Mouse (Mus musculus): ENCODE results near the gene Cdk19.

The Cdk19 gene

DNA sequence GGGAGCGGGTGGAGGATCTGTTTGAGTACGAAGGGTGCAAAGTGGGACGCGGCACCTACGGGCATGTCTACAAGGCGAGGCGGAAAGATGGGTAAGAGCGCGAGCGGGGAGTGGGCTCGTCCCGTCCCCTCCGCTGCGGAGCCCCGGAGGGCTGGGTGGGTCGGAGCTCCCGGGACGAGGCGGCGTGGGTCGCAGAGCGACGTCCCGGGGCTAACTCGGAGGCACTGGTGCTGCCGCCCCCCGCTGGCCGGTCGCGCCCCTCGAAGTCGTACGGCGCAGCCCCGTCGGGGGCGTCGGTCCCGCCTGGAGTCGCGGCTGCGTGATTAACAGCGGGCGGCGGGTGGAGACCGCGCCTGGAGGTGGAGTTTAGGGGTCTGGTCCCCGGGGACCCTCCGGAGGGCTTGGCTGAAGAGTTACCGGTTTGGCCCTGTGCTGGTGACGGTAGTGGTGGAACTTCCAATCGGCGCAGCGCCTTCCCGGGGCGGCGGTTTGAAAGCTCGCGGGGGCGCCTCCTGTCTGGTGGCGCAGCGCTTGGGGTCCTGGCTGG lies 10.3 kb downstream of the Cdk19 start:
- peak; percentile 76 for DNase-seq

DNA sequence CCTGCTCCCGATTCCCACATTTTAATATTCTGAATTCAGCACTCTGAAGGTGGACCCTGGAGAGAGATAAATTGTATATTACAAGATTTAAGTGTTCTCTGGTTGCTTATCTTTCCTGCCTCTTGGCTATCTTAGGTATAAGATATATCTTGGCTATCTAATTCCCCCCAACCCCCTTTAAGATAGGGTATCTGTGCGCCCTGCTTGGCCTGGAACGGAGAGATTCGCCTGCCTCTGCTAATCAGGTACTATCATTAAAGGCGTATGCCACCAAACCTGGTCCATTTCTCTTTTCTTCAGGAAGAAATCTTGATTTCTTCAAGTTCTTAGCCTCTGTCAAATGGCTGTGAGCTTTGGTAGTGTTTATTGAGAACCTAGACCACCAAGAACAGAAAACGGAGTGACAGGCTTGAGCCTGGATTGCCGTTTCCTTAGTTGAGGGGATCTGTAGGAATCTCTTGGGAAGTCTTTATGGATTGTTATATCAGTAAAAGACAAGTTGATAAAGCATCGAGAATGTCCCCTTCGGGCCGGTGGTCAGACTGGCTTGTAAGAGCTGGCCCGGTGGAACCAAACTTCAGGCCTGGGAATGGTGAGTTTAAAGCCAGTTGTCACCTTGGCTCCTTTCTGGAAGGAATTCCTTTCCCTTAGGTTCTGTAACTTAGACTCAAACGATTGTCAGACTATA lies 11.0 kb downstream of the Cdk19 start:
- DNase-seq: no peak

DNA sequence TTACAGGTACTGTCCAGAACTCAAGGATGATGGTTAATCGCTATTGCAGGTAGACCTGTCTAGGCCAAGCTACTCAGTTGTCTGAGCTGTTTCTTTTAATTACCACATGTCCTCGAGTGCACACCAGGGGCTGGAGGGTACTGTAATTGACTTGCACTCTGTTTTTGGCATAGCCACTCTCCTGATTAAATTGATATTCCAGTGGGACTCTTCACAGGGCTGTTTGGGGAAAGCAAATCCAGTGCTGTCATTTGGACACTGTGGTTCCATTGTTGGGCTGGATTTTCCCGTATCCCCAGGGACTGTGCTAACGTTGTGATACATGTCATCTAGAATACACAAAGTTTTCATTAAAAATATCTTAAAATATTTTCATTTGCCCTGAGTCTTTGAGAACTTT lies 11.8 kb downstream of the Cdk19 start:
- DNase-seq: no peak

DNA sequence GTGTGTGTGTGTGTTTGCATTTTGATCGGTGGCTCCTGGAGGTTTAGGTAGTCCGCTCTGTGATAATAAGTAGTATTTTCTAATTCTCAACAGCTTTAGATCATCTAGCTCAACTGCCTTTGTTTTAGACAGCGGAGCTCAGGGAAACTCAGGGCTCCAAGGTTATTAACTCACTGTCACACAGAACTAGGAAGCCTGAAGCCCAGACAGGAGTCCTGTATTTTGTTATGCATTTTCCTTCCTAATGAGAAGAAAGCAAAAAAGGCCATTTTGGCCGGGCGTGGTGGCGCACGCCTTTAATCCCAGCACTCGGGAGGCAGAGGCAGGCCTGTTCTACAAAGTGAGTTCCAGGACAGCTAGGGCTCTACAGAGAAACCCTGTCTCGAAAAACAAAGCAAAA lies 14.7 kb downstream of the Cdk19 start:
- DNase-seq: no peak

- no peak for DNase-seq
These were observed 15.2 kb downstream of the Cdk19 start for GRCm38 (mm10) chr10:40354556-40354955.

DNA sequence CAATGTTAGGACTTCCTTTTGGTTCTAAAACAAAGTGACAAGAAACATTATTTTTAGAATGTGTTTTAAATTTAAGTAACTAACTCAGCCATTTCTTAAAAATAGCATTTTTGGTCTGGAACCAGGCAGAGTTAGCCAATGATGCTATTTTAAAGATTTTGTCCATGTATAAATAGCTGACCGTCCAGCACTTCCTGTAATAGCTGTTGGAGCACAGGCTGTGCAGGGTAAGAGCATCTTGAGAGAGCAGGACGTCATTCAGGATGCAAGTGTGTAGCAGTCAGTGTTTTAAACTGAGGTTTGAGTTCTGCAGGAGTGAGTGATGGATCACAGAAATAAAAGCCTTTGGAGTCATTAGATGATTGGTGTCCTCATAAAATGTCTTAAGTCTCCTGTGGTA lies 18.8 kb downstream of the Cdk19 start:
- DNase-seq: no peak

DNA sequence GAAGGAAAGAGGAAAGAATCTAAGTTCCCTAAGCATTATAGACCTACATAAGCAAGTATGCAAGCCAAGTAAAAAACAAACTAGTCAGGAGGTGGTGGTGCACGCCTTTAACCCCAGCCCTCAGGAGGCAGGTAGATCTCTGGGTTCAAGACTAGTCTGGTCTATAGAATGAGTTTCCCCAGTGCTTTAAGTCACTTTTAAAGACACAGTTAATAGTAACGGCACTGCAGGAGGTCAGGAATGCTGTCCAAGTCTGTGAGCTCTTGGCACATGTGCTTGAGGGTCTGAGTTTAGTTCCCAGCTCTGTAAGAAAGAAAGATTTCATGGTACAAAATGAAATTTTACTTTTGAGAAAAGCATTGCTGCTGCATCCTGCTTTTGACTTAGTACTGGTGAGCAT lies 19.8 kb downstream of the Cdk19 start:
- DNase-seq: no peak

- no peak for DNase-seq
These were observed 23.6 kb downstream of the Cdk19 start for GRCm38 (mm10) chr10:40363004-40363403.

GRCm38 (mm10) chr10:40364642-40365361 lies 25.4 kb downstream of the Cdk19 start:
- no peak for DNase-seq

- no peak for DNase-seq
These were observed 26.6 kb downstream of the Cdk19 start for GRCm38 (mm10) chr10:40365991-40366390.

DNA sequence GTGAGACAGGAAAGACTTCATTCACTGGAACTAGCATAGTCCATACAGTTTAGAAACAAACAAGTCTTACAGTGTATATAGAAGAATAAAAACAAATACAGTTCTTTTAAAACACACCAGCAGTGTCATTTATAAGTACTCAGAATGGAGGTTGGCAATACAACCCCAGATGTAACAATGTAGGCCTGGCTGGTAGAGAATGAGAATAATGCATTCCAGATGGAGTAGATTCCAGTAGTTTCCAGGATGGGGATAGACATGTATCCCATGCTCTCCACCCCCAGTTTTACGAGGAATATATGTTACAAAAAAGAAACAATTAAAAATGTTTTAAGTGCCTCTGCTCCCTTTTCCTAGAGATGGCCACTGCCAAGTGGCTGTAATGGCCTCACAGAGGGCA lies 29.2 kb downstream of the Cdk19 start:
- no peak for DNase-seq

- DNase-seq: no peak
These were observed 30.8 kb downstream of the Cdk19 start for GRCm38 (mm10) chr10:40370156-40370555.

GRCm38 (mm10) chr10:40371184-40371913 lies 32.0 kb downstream of the Cdk19 start:
- DNase-seq: no peak

DNA sequence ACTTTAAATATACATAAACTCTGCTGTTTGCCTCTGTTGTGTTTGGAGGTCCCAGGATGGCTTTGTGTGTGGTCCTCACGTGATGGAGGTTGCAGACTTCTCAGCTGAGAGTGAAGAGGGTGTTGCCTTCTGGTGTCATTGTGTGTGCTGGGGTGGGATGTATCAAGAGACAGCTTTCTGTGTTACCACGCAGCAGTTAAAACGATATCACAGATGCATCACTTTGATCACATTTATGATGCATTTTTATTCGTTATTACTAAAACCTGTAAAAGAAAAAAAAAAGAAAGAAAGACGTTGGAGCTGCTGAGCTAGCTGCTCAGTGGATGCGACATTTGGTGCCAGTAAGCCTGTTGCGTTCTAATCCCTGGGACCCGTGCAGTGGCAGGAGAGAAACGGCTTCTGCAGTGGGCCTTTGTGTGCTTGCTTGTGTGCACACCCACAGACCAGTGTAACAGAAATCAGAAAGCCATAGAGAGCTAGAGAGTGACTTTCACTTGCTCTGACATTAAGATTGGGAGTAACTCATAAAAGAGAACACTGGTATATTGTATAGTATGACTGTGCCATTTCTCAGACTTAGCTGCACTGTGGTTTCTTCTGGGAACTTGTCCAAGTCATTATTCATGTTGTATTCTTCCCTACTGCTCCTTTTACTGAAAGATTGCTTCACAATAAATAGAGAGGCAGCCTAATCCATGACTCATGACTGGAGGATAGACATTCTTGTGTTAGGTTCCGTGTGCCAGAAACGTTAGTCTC lies 32.7 kb downstream of the Cdk19 start:
- no peak for DNase-seq

- DNase-seq: no peak
These were observed 34.4 kb downstream of the Cdk19 start for GRCm38 (mm10) chr10:40373749-40374148.

- no peak for DNase-seq
These were observed 35.5 kb downstream of the Cdk19 start for GRCm38 (mm10) chr10:40374828-40375227.

- no peak for DNase-seq
These were observed 36.9 kb downstream of the Cdk19 start for GRCm38 (mm10) chr10:40376286-40376685.

- DNase-seq: no peak
These were observed 38.9 kb downstream of the Cdk19 start for GRCm38 (mm10) chr10:40378284-40378683.

DNA sequence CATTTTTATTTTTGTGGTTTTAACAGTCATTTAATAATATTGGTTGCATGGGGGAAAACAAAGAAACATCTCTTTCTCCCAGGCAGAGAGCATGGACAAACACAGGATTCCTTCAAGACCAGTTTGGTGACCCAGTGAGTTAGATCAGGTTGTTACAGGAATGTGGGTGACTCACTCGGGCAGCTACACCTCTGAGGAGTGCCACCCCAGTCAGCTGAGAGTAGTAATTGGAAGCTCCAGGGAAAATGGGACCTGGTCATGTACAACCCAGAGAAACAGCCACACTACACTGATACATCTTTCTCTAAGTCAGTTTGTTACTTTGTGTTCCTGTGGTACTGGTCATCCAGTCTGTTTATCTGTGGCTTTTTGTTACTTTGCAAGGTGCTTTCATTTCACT lies 40.3 kb downstream of the Cdk19 start:
- no peak for DNase-seq

GRCm38 (mm10) chr10:40385397-40385796 lies 46.0 kb downstream of the Cdk19 start:
- DNase-seq: no peak

- no peak for DNase-seq
These were observed 46.8 kb downstream of the Cdk19 start for GRCm38 (mm10) chr10:40386126-40386525.

DNA sequence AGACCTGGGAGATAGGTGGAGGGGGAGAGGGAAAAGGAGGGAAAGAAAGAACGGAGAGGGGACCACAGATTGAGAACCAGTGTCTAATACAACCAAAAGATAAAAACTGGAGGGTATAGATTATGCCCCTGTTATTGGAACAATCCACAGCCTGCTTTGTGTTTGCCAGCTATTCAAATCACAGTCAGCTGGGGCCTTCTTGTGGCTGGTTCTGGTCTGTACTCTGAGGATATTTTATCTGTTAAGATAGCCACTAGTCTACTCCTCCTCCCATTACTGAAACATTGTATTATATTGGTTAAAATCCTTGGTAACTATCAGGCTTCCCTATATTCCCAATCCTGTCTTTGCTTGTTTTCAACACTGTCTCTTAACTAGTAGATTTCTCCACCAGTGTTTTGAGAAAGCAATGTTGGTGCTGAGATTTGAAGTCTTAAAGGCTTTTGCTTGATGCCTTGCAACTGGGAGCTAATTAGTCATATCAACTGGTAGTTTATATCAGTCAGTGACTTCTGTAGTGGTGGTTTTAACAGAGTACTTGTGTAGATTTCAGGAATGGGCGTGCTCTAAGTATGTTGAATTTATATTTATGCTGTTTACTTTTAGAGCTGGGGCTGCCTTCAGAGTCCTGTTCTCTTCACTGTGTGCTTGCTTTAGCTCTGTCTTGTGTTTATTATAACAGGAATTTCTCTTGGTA lies 54.2 kb downstream of the Cdk19 start:
- no peak for DNase-seq

All from kidney, postnatal 10 days (tissue).